Comparison of ENCODE assay signal across 12 mouse cellular contexts in the genomic region with DNA sequence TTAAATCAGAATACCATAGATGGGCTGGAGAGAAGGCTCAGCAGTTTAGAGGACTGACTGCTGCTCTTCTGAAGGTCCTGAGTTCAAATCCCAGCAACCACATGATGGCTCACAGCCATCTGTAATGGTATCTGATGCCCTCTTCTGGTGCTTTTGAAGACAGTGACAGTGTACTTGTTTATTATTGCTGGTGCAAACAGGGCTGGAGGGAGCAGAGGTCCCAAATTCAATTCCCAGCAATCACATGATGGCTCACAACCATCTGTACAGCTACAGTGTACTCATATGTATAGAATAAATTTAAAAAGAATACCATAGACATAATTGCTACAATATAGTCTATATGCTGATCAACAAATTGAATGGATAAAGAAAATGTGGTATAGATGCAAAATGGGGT. TPM values are rescaled to one million over a fixed set of nuclear protein-coding genes. Genes with fewer than 3 reads are reported as not detected.
A peak's percentile ranks its signal among the peaks of the same experiment; 100 is the strongest.
DNase-seq lines count a peak whose midpoint lies in the region; ATAC-seq and TF ChIP-seq lines count a peak whose summit lies in the region.
"Had no signal": no experiment of that assay in that cellular context is flagged by ENCODE, and none has a peak within 500 bp of the region (broad histone marks: within the 10 kb centered on the region; RNA-seq: fewer than 3 reads in every experiment).

No protein-coding gene starts in this region.

- H3K27me3 ChIP-seq in kidney, postnatal 0 days (ENCODE audit: insufficient read depth, low read length): no peaks in the 10 kb centered on the region
- H3K27me3 ChIP-seq in testis, adult 2 months (ENCODE audit: control insufficient read depth, insufficient read depth, low read length): no peaks in the 10 kb centered on the region
- H3K27me3 ChIP-seq: embryonic facial prominence, embryonic 12.5 days; midbrain, embryonic 13.5 days; neural tube, embryonic 13.5 days; stomach, embryonic 15.5 days had no signal

- ATAC-seq in kidney, postnatal 0 days (replicated peaks; ENCODE audit: low FRiP score, low read depth): no peak

- no peak overlapping the region for H3K27ac ChIP-seq in kidney, postnatal 0 days
- H3K27ac ChIP-seq in testis, adult 2 months (ENCODE audit: control insufficient read depth, insufficient read depth, low read depth, low read length): no peak overlapping the region

- H3K4me2 ChIP-seq in kidney, postnatal 0 days (ENCODE audit: low read length): no peak overlapping the region

- H3K4me3 ChIP-seq in kidney, postnatal 0 days (replicated peaks; ENCODE audit: low read depth, low read length): no peak overlapping the region
- H3K4me3 ChIP-seq in testis, adult 2 months (ENCODE audit: control insufficient read depth, low read depth, low read length): peak overlapping the region; percentile 13; the same call in 1 of the 2 replicates

- no peaks in the 10 kb centered on the region for H3K36me3 ChIP-seq in kidney, postnatal 0 days (ENCODE audit: insufficient read depth, low read length)
- H3K36me3 ChIP-seq in testis, adult 2 months (ENCODE audit: control insufficient read depth, insufficient read depth, low read length): no peaks in the 10 kb centered on the region
- H3K36me3 ChIP-seq: embryonic facial prominence, embryonic 12.5 days; midbrain, embryonic 13.5 days; neural tube, embryonic 13.5 days; stomach, embryonic 15.5 days had no signal

- H3K4me1 ChIP-seq in kidney, postnatal 0 days (replicated peaks; ENCODE audit: insufficient read depth, low read length): no peaks in the 10 kb centered on the region
- H3K4me1 ChIP-seq in testis, adult 2 months (ENCODE audit: control insufficient read depth, insufficient read depth, low read length): peaks cover 11% of the 10 kb centered on the region
- H3K4me1 ChIP-seq: embryonic facial prominence, embryonic 12.5 days had no signal

- DNase-seq in cerebellum, adult 11-12 months: peak; percentile 45
- DNase-seq in cerebellum, adult 18-20 months: no peak
- no peak for DNase-seq in kidney, postnatal 0 days (ENCODE audit: low spot score)
- DNase-seq in kidney, adult 8-10 months: no peak
- no peak for DNase-seq in testis, postnatal 14 days (ENCODE audit: low spot score)
- no peak for DNase-seq in adipocyte (ENCODE audit: low spot score)
- DNase-seq in kidney, postnatal 25 days: no peak

- TF ChIP-seq POLR2A in testis, adult 2 months (IDR thresholded peaks at IDR 0.05; ENCODE audit: control insufficient read depth, low read depth, low read length): no peak

- H3K9ac ChIP-seq in kidney, postnatal 0 days (ENCODE audit: low read depth, low read length): no peak overlapping the region
- H3K9ac ChIP-seq: stomach, embryonic 15.5 days had no signal

- TF ChIP-seq CTCF in kidney, postnatal 0 days (IDR thresholded peaks at IDR 0.05; ENCODE audit: low read depth): peak; percentile 27; the same call in 1 of the 2 replicates
- TF ChIP-seq CTCF in testis, adult 2 months (IDR thresholded peaks at IDR 0.05; ENCODE audit: control insufficient read depth, insufficient read depth, insufficient replicate concordance, low read depth, low read length): no peak

- no peaks in the 10 kb centered on the region for H3K9me3 ChIP-seq in kidney, postnatal 0 days (replicated peaks; ENCODE audit: low read length)
- H3K9me3 ChIP-seq: embryonic facial prominence, embryonic 12.5 days; midbrain, embryonic 13.5 days; neural tube, embryonic 13.5 days; stomach, embryonic 15.5 days had no signal

RNA-seq across cellular contexts. Expression of a gene that starts 42.6 kb away (rescaled TPM):
- polyA plus RNA-seq in kidney, postnatal 0 days (2015; fragmentation: Nextera tagmentation; extraction: Ambion mirVana): 0.55 and 0.57 TPM in 2 replicates
- 26.0 and 28.4 TPM in 2 replicates for polyA plus RNA-seq in testis, adult 2 months (2012; rRNA removed)

RNA-seq across cellular contexts. Expression of a gene that starts 42.7 kb away (rescaled TPM):
- polyA plus RNA-seq in kidney, postnatal 0 days (2015; fragmentation: Nextera tagmentation; extraction: Ambion mirVana): 3.5 and 4.7 TPM in 2 replicates
- polyA plus RNA-seq in testis, adult 2 months (2012; rRNA removed): 14.2 and 16.4 TPM in 2 replicates

Comparison
In these comparisons a context has a peak if more than half of its experiments do, and no peak if none do; other contexts are left out.
1. RNA of a gene that starts 42.6 kb away (polyA plus RNA-seq): 26.0 to 28.4 TPM in testis, adult 2 months; 0.55 to 0.57 TPM in kidney, postnatal 0 days; every median in the first group is over 10 times any median in the second.